Mouse (Mus musculus) erythroblast, embryonic 14.5 days (primary cell): Measurements from ENCODE around the gene Rtn4rl1.

ENCODE experiments used
- GATA1 ChIP-seq: IDR thresholded peaks from 2 replicates; pipeline ENCODE4 v1.6.1; 2012; ENCODE audit warnings: low read length, inconsistent platforms, mixed read lengths
- TAL1 ChIP-seq: IDR thresholded peaks from 3 replicates; pipeline ENCODE4 v1.6.1; 2012; ENCODE audit warnings: low read length, inconsistent platforms, mixed read lengths

DNA sequence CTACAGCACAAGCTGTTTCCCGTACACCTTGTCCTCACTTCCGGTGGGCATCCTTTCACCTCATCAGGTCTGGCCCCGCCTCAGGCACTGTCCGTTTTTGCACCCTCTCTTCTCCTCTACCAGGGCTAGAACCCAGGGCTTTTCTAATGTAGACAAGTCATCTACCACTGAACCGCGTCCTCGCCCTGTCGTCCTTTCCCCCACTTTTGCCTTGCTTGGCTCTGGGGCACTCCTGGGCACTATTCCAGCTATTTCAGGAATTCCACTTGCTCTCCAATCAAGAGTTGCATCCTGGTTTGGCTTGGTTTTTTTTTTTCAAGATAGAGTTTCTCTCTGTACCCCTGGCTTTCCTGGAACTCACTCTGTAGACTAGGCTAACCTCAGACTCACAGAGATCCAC, 53.0 kb downstream of the Rtn4rl1 start:
- TF ChIP-seq GATA1 = no peak
- TF ChIP-seq TAL1 = no peak
